22 mouse cellular contexts compared by ENCODE assay signal in the genomic region with DNA sequence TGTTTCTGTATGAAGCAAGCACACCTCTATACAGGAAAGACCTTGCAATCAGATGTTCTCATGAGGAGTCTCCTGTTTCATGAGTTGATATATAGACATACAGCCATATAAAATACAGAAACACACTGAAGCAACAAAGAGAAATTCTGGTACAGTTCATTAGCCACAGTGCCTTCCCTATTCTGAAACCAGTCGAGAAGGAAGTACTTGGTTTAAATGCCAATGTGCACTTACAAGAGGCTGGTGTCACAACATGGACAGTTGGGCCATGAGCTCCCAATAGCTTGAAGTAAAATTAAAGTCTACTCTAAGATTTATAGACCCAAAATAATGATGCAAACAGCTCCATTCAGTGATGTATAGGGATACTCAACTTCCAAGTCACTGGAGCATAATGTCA.
"Had no signal": no experiment of that assay in that cellular context is flagged by ENCODE, and none has a peak within 500 bp of the region (broad histone marks: within the 10 kb centered on the region; RNA-seq: fewer than 3 reads in every experiment).

No protein-coding gene starts in this region.

- H3K4me1 ChIP-seq: liver, embryonic 13.5 days; liver, embryonic 15.5 days; midbrain, embryonic 12.5 days; midbrain, embryonic 15.5 days; neural tube, embryonic 13.5 days had no signal

- H3K4me3 ChIP-seq: liver, embryonic 13.5 days; liver, embryonic 15.5 days; lung, embryonic 15.5 days; megakaryocyte, embryonic 14.5 days; midbrain, embryonic 12.5 days; midbrain, embryonic 15.5 days; neural tube, embryonic 13.5 days; neural tube, embryonic 15.5 days had no signal

- H3K9ac ChIP-seq: liver, embryonic 13.5 days; liver, embryonic 15.5 days; liver, postnatal 0 days; lung, embryonic 15.5 days; midbrain, embryonic 12.5 days; midbrain, embryonic 15.5 days; neural tube, embryonic 13.5 days; neural tube, embryonic 15.5 days had no signal

- H3K9me3 ChIP-seq: liver, embryonic 13.5 days; liver, embryonic 15.5 days; lung, embryonic 15.5 days; megakaryocyte, embryonic 14.5 days; midbrain, embryonic 12.5 days; midbrain, embryonic 15.5 days; neural tube, embryonic 13.5 days; neural tube, embryonic 15.5 days had no signal

- H3K4me2 ChIP-seq: liver, embryonic 13.5 days; liver, embryonic 15.5 days; lung, embryonic 15.5 days; midbrain, embryonic 12.5 days; midbrain, embryonic 15.5 days; neural tube, embryonic 13.5 days; neural tube, embryonic 15.5 days had no signal

- H3K36me3 ChIP-seq: liver, embryonic 13.5 days; liver, embryonic 15.5 days; lung, embryonic 15.5 days; midbrain, embryonic 12.5 days; midbrain, embryonic 15.5 days; neural tube, embryonic 13.5 days; neural tube, embryonic 15.5 days had no signal

- H3K27ac ChIP-seq: liver, embryonic 13.5 days; liver, embryonic 15.5 days; lung, embryonic 15.5 days; macrophage; midbrain, embryonic 12.5 days; midbrain, embryonic 15.5 days; neural tube, embryonic 13.5 days; neural tube, embryonic 15.5 days had no signal

- ATAC-seq: liver, postnatal 0 days; lung, postnatal 0 days; midbrain, embryonic 15.5 days had no signal

- DNase-seq: liver, embryonic 13.5 days; liver, postnatal 0 days; lung, adult 2 months; lung, postnatal 14 days; lung, postnatal 36 days; retina, postnatal 1 day; right cerebral cortex, adult 18-20 months; right cerebral cortex, postnatal 25 days; right cerebral cortex, postnatal 4 days; spleen, adult 18-20 months; thymus, adult 18-20 months; thymus, postnatal 25 days; thymus, postnatal 4 days had no signal

- H3K27me3 ChIP-seq: liver, embryonic 13.5 days; liver, embryonic 15.5 days; lung, embryonic 15.5 days; megakaryocyte, embryonic 14.5 days; midbrain, embryonic 12.5 days; midbrain, embryonic 15.5 days; neural tube, embryonic 13.5 days; neural tube, embryonic 15.5 days had no signal
